Mouse (Mus musculus) layer of hippocampus, adult 18-20 months (tissue): ENCODE measurements at regions not wholly inside any gene's neighbourhood (a gene's known extent, or its start where the extent isn't known, plus 50 kb on each side); places are given as distances from the start of the nearest gene placed in this dataset.

Experiments
- DNase-seq, 2 experiments: peaks; one replicate each; pipeline ENCODE4 v3.0.0; 2022; ENCODE audit warnings: low spot score in 2 of 2

- no peak for DNase-seq
These were observed 304.8 kb upstream of the Klf3 start for GRCm38 (mm10) chr5:64498431-64498830.

GRCm38 (mm10) chr5:64499131-64499530, 304.1 kb upstream of the Klf3 start:
- no peak for DNase-seq

- no peak for DNase-seq
These were observed 302.8 kb upstream of the Klf3 start for GRCm38 (mm10) chr5:64500413-64500812.

GRCm38 (mm10) chr5:64500866-64501265, 302.3 kb upstream of the Klf3 start:
- DNase-seq: no peak

- no peak for DNase-seq
These were observed 301.4 kb upstream of the Klf3 start for GRCm38 (mm10) chr5:64501746-64502145.

- peak in 1 of 2 experiments; percentile 47 for DNase-seq
These were observed 299.7 kb upstream of the Klf3 start for GRCm38 (mm10) chr5:64503514-64503913.

GRCm38 (mm10) chr5:64504507-64504906, 298.7 kb upstream of the Klf3 start:
- no peak for DNase-seq

GRCm38 (mm10) chr5:64505227-64505834, 297.9 kb upstream of the Klf3 start:
- DNase-seq: peak in 1 of 2 experiments; percentile 23

GRCm38 (mm10) chr5:64505835-64506600, 297.2 kb upstream of the Klf3 start:
- peak; percentile 61 to 81 for DNase-seq

GRCm38 (mm10) chr5:64508565-64508964, 294.6 kb upstream of the Klf3 start:
- peak in 1 of 2 experiments; percentile 58 for DNase-seq

GRCm38 (mm10) chr5:64513155-64513945, 289.8 kb upstream of the Klf3 start:
- peak; percentile 45 to 85 for DNase-seq

- DNase-seq: no peak
These were observed 287.0 kb upstream of the Klf3 start for GRCm38 (mm10) chr5:64516115-64516665.

GRCm38 (mm10) chr5:64517241-64517640, 285.9 kb upstream of the Klf3 start:
- DNase-seq: no peak

GRCm38 (mm10) chr5:64517835-64518234, 285.4 kb upstream of the Klf3 start:
- no peak for DNase-seq

- no peak for DNase-seq
These were observed 284.2 kb upstream of the Klf3 start for GRCm38 (mm10) chr5:64519036-64519435.

GRCm38 (mm10) chr5:64519731-64520130, 283.5 kb upstream of the Klf3 start:
- DNase-seq: no peak

- DNase-seq: no peak
These were observed 281.8 kb upstream of the Klf3 start for GRCm38 (mm10) chr5:64521401-64521800.

- DNase-seq: no peak
These were observed 281.2 kb upstream of the Klf3 start for GRCm38 (mm10) chr5:64521969-64522368.

- DNase-seq: no peak
These were observed 276.7 kb upstream of the Klf3 start for GRCm38 (mm10) chr5:64526521-64526920.

GRCm38 (mm10) chr5:64527962-64528361, 275.2 kb upstream of the Klf3 start:
- peak in 1 of 2 experiments; percentile 72 for DNase-seq

GRCm38 (mm10) chr5:64534371-64534770, 268.8 kb upstream of the Klf3 start:
- DNase-seq: no peak

- no peak for DNase-seq
These were observed 268.2 kb upstream of the Klf3 start for GRCm38 (mm10) chr5:64534947-64535346.
